Mouse (Mus musculus): ENCODE data around the gene Dido1. TPM values are rescaled to one million over a fixed set of nuclear protein-coding genes. Genes with fewer than 3 reads are reported as not detected.

The Dido1 gene
- polyA plus RNA-seq (2014; fragmentation: Nextera tagmentation; extraction: Ambion mirVana), result 26.6 and 27.1 TPM in 2 replicates

- Histone ChIP-seq H3K4me1 (replicated peaks; ENCODE audit: control insufficient read depth, insufficient read depth, low read length) (peaks cover 26% of the 10 kb centered on the region), H3K27me3 (ENCODE audit: control insufficient read depth, insufficient read depth, low read length) (no peaks in the 10 kb centered on the region), H3K27ac (peak within 1 kb of the TSS; percentile 85), H3K4me2 (replicated peaks) (peak within 1 kb of the TSS; percentile 93), H3K4me3 (replicated peaks; ENCODE audit: low read length) (peak within 1 kb of the TSS; percentile 95), H3K9me3 (ENCODE audit: control insufficient read depth, low read length) (no peaks in the 10 kb centered on the region), H3K9ac (peak within 1 kb of the TSS; percentile 90), H3K36me3 (replicated peaks; ENCODE audit: control insufficient read depth, insufficient read depth) (peaks cover 21% of the 10 kb centered on the region)
- peak; percentile 96 for ATAC-seq (ENCODE audit: low FRiP score)
- WGBS, result under 1% methylated on average over 41 of the region's 43 CpGs
- peak; percentile 97 for DNase-seq (ENCODE audit: low spot score)
Observed at GRCm38 (mm10) chr2:180709923-180710272, at the start of gene Dido1, which contains the start of gene Gid8. Gene Dido1, minus strand, starts transcription at chr2:180709999. Gene Gid8, plus strand, starts transcription at chr2:180710117.

- H3K4me2 ChIP-seq (replicated peaks), result no peak overlapping the region
Observed at GRCm38 (mm10) chr2:180758513-180759263, 48.9 kb upstream of the Dido1 start.

GRCm38 (mm10) chr2:180756786-180757185, 47.0 kb upstream of the Dido1 start:
- ATAC-seq (ENCODE audit: low FRiP score) (no peak), DNase-seq (ENCODE audit: low spot score) (no peak)
- Histone ChIP-seq H3K9ac (no peak overlapping the region), H3K4me3 (replicated peaks; ENCODE audit: low read length) (no peak overlapping the region), H3K4me2 (replicated peaks) (no peak overlapping the region), H3K36me3 (replicated peaks; ENCODE audit: control insufficient read depth, insufficient read depth) (no peaks in the 10 kb centered on the region), H3K4me1 (replicated peaks; ENCODE audit: control insufficient read depth, insufficient read depth, low read length) (peaks cover 8% of the 10 kb centered on the region), H3K27ac (no peak overlapping the region), H3K27me3 (ENCODE audit: control insufficient read depth, insufficient read depth, low read length) (no peaks in the 10 kb centered on the region), H3K9me3 (ENCODE audit: control insufficient read depth, low read length) (no peaks in the 10 kb centered on the region)
- 12% methylated on average over 2 of the region's 2 CpGs for WGBS

More at GRCm38 (mm10) chr2:180758513-180759263, 48.9 kb upstream of the Dido1 start:
- H3K27ac ChIP-seq, result peak overlapping the region; percentile 61
- H3K4me1 ChIP-seq (replicated peaks; ENCODE audit: control insufficient read depth, insufficient read depth, low read length), result peaks cover 8% of the 10 kb centered on the region
- H3K9ac ChIP-seq, result no peak overlapping the region
- DNase-seq (ENCODE audit: low spot score) (peak; percentile 40), ATAC-seq (ENCODE audit: low FRiP score) (peak; percentile 66)
- H3K36me3 ChIP-seq (replicated peaks; ENCODE audit: control insufficient read depth, insufficient read depth), result no peaks in the 10 kb centered on the region
- H3K27me3 ChIP-seq (ENCODE audit: control insufficient read depth, insufficient read depth, low read length), result no peaks in the 10 kb centered on the region
- WGBS, result 14% methylated on average over 15 of the region's 15 CpGs
- no peak overlapping the region for H3K4me3 ChIP-seq (replicated peaks; ENCODE audit: low read length)
- H3K9me3 ChIP-seq (ENCODE audit: control insufficient read depth, low read length), result no peaks in the 10 kb centered on the region

GRCm38 (mm10) chr2:180755896-180756295, 46.1 kb upstream of the Dido1 start:
- Histone ChIP-seq H3K9ac (no peak overlapping the region), H3K27ac (no peak overlapping the region), H3K4me2 (replicated peaks) (no peak overlapping the region), H3K4me3 (replicated peaks; ENCODE audit: low read length) (no peak overlapping the region), H3K27me3 (ENCODE audit: control insufficient read depth, insufficient read depth, low read length) (no peaks in the 10 kb centered on the region), H3K36me3 (replicated peaks; ENCODE audit: control insufficient read depth, insufficient read depth) (no peaks in the 10 kb centered on the region), H3K9me3 (ENCODE audit: control insufficient read depth, low read length) (no peaks in the 10 kb centered on the region), H3K4me1 (replicated peaks; ENCODE audit: control insufficient read depth, insufficient read depth, low read length) (peaks cover 8% of the 10 kb centered on the region)
- DNase-seq (ENCODE audit: low spot score) (peak; percentile 40), ATAC-seq (ENCODE audit: low FRiP score) (no peak)
- WGBS, result 8% methylated on average over 8 of the region's 8 CpGs

GRCm38 (mm10) chr2:180754976-180755688, 45.3 kb upstream of the Dido1 start:
- no peak for DNase-seq (ENCODE audit: low spot score)
- WGBS, result 42% methylated on average over 5 of the region's 5 CpGs
- Histone ChIP-seq H3K9me3 (ENCODE audit: control insufficient read depth, low read length) (no peaks in the 10 kb centered on the region), H3K36me3 (replicated peaks; ENCODE audit: control insufficient read depth, insufficient read depth) (no peaks in the 10 kb centered on the region), H3K4me3 (replicated peaks; ENCODE audit: low read length) (no peak overlapping the region), H3K9ac (no peak overlapping the region), H3K4me2 (replicated peaks) (no peak overlapping the region), H3K27me3 (ENCODE audit: control insufficient read depth, insufficient read depth, low read length) (no peaks in the 10 kb centered on the region), H3K27ac (no peak overlapping the region), H3K4me1 (replicated peaks; ENCODE audit: control insufficient read depth, insufficient read depth, low read length) (peaks cover 8% of the 10 kb centered on the region)
- ATAC-seq (ENCODE audit: low FRiP score), result no peak

- H3K27ac ChIP-seq, result no peak overlapping the region
- no peak for DNase-seq (ENCODE audit: low spot score)
- H3K4me3 ChIP-seq (replicated peaks; ENCODE audit: low read length), result no peak overlapping the region
- no peaks in the 10 kb centered on the region for H3K36me3 ChIP-seq (replicated peaks; ENCODE audit: control insufficient read depth, insufficient read depth)
- 65% methylated on average over 5 of the region's 5 CpGs for WGBS
- 0 out of 2 replicates have a peak, but pooled peaks cover 4% of the 10 kb centered on the region for H3K27me3 ChIP-seq (ENCODE audit: control insufficient read depth, insufficient read depth, low read length)
- no peak overlapping the region for H3K4me2 ChIP-seq (replicated peaks)
- no peaks in the 10 kb centered on the region for H3K9me3 ChIP-seq (ENCODE audit: control insufficient read depth, low read length)
- H3K9ac ChIP-seq, result no peak overlapping the region; the same call in 1 of the 2 replicates
- 0 out of 2 replicates have a peak, but pooled peaks cover 8% of the 10 kb centered on the region for H3K4me1 ChIP-seq (replicated peaks; ENCODE audit: control insufficient read depth, insufficient read depth, low read length)
- no peak for ATAC-seq (ENCODE audit: low FRiP score)
Observed at GRCm38 (mm10) chr2:180748904-180749303, 39.1 kb upstream of the Dido1 start.

- H3K9me3 ChIP-seq (ENCODE audit: control insufficient read depth, low read length), result no peaks in the 10 kb centered on the region
- no peak overlapping the region for H3K27ac ChIP-seq
- H3K4me2 ChIP-seq (replicated peaks), result no peak overlapping the region
- DNase-seq (ENCODE audit: low spot score) (no peak), ATAC-seq (ENCODE audit: low FRiP score) (peak; percentile 27; the same call in 1 of the 2 replicates)
- H3K4me3 ChIP-seq (replicated peaks; ENCODE audit: low read length), result no peak overlapping the region
- WGBS, result 21% methylated on average over 5 of the region's 5 CpGs
- 0 out of 2 replicates have a peak, but pooled peaks cover 8% of the 10 kb centered on the region for H3K4me1 ChIP-seq (replicated peaks; ENCODE audit: control insufficient read depth, insufficient read depth, low read length)
- H3K36me3 ChIP-seq (replicated peaks; ENCODE audit: control insufficient read depth, insufficient read depth), result no peaks in the 10 kb centered on the region
- no peak overlapping the region for H3K9ac ChIP-seq
- 0 out of 2 replicates have a peak, but pooled peaks cover 4% of the 10 kb centered on the region for H3K27me3 ChIP-seq (ENCODE audit: control insufficient read depth, insufficient read depth, low read length)
Observed at GRCm38 (mm10) chr2:180746569-180747192, 36.9 kb upstream of the Dido1 start.

- no peak overlapping the region for H3K9ac ChIP-seq
- DNase-seq (ENCODE audit: low spot score), result peak; percentile 92
- 0 out of 2 replicates have a peak, but pooled peaks cover 8% of the 10 kb centered on the region for H3K4me1 ChIP-seq (replicated peaks; ENCODE audit: control insufficient read depth, insufficient read depth, low read length)
- no peak overlapping the region for H3K4me2 ChIP-seq (replicated peaks)
- H3K27me3 ChIP-seq (ENCODE audit: control insufficient read depth, insufficient read depth, low read length), result 0 out of 2 replicates have a peak, but pooled peaks cover 4% of the 10 kb centered on the region
- WGBS, result 36% methylated on average over 17 of the region's 17 CpGs
- H3K9me3 ChIP-seq (ENCODE audit: control insufficient read depth, low read length), result no peaks in the 10 kb centered on the region
- ATAC-seq (ENCODE audit: low FRiP score), result peak; percentile 54; the same call in 1 of the 2 replicates
- H3K36me3 ChIP-seq (replicated peaks; ENCODE audit: control insufficient read depth, insufficient read depth), result no peaks in the 10 kb centered on the region
- H3K27ac ChIP-seq, result no peak overlapping the region
- no peak overlapping the region for H3K4me3 ChIP-seq (replicated peaks; ENCODE audit: low read length)
Observed at GRCm38 (mm10) chr2:180745248-180745927, 35.6 kb upstream of the Dido1 start.

All from hindbrain, embryonic 14.5 days (tissue).